Mouse (Mus musculus): Measurements from ENCODE around the gene Sos1.
"Not testable (repeated sequence)": the region's sequence is repeated elsewhere in the genome, so short reads cannot be mapped to it uniquely, and the experiment has no call there.

Gene Sos1

GRCm38 (mm10) chr17:80418572-80419210 is 61.6 kb downstream of the Sos1 start:
- DNase-seq, result no peak

- DNase-seq, result peak; percentile 20
These were observed 69.1 kb downstream of the Sos1 start for GRCm38 (mm10) chr17:80411182-80411581.

DNA sequence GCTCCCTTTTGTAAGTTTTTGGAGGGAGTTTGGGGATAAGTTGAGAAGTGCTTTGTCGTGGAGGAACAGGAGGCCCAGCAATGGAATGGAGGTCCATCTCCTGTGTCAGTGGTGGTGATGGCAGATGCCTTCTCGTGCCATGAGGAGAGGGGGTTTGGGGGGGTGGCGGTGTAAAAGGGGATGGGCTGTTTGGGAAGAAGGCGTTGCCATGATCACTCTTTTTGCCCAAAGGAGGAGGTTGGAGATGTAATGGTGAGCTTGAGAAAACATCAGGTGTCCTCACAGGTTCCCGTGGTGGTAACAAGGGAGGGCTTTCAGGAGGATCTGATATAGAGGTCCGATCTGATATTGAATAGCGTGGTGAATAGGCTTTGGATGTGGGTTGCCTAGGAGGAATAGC is 82.0 kb downstream of the Sos1 start:
- no peak for DNase-seq

GRCm38 (mm10) chr17:80391423-80392403 is 88.5 kb downstream of the Sos1 start:
- peak; percentile 82 for DNase-seq

DNA sequence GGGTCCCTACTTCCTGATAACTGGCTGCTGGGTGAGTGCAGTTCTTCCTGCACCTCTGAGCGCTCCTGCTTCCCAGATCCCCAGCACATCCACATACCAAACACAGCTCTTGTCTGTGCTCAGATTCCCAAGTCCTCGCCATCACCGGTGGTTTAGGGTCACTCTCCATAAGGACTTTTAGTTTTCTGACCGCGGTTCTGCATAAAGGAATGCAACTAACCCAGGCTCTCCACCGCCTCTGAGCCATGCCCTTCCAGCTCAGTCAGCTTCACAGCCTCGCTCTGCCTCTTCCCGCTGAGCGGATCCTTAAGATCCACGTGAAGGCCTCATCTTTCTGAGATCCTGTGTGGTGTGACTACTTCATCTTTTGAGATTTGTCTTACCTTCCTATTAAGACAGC is 90.2 kb downstream of the Sos1 start:
- no peak for DNase-seq

GRCm38 (mm10) chr17:80385671-80386070 is 94.6 kb downstream of the Sos1 start:
- no peak for DNase-seq

DNA sequence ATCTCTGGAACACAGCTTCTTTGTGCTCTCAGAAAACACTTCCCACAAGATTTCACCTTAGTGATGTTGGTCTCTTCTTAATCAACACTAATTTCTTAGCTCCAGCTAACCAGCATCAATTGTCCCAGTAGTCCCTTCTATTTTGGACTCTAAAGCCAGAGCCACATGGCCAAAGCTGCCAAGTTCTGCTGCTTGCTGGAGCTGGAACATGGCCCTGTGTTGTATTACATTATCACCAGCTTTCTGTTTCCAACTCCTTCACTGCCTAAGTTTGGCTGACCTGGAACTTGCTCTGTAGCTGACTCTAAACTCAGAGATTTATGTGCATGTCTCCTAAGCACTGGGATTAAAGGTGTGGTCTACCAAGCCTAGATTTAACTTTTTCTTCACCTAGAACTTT is 101.9 kb downstream of the Sos1 start:
- not testable (repeated sequence) for DNase-seq

- no peak for DNase-seq
These were observed 106.5 kb downstream of the Sos1 start for GRCm38 (mm10) chr17:80373726-80374096.

- DNase-seq, result peak; percentile 98
These were observed 107.1 kb downstream of the Sos1 start, which contains the start of gene Gm10190 for GRCm38 (mm10) chr17:80372989-80373725. TSS of gene Gm10190 (minus strand) at chr17:80373541.

- no peak for DNase-seq
These were observed 111.6 kb downstream of the Sos1 start for GRCm38 (mm10) chr17:80368606-80369005.

DNA sequence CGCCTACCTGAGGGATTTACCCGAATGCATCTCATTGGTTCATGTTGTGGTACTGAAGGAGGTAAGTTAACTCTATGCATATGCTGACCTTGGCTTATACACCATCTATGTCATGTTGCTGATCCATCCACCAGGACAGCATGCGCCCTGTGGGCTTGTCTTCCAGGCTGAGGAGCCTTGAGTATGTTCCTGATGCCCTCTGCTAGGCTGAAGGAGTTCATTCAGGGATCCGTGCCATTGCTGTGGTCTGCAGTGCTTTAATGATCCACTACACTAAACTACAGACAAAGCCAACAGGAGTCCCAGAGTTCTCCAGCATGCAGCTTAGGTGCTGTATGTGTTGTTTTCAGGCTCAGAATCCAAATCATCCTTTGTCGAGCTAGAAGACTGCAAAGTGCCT is 113.0 kb downstream of the Sos1 start:
- DNase-seq, result no peak

DNA sequence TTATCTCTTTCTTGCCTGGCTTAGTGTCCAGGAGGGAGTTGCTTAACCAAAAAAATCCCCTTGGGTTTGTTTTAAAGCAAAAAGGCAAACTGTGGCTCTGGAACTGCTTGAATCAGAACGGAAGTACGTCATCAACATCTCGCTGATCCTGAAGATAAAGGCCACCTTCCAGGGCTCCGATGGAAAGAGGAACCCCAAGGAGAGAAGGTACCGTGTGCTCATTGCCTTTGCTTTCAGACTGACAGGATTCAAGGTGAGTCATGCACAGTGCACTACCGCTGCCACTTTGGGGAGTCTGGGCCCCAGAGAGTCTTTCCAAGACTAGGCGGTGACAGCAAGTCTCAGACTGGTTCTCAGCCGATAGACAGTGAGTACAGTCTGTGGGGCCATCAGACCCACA is 120.0 kb downstream of the Sos1 start:
- DNase-seq, result no peak

- DNase-seq, result peak; percentile 16
These were observed 133.0 kb downstream of the Sos1 start for GRCm38 (mm10) chr17:80347234-80347633.

GRCm38 (mm10) chr17:80346591-80347125 is 133.6 kb downstream of the Sos1 start:
- peak; percentile 60 for DNase-seq

- DNase-seq, result peak; percentile 54
These were observed 135.0 kb downstream of the Sos1 start for GRCm38 (mm10) chr17:80345277-80345676.
